Mouse (Mus musculus): ENCODE data around the gene Arsg. TPM values are rescaled to one million over a fixed set of nuclear protein-coding genes. Genes with fewer than 3 reads are reported as not detected.
"Not testable (repeated sequence)": the region's sequence is repeated elsewhere in the genome, so short reads cannot be mapped to it uniquely, and the experiment has no call there.

Gene Arsg
- polyA plus RNA-seq, 1 experiment = 26.8 TPM

DNA sequence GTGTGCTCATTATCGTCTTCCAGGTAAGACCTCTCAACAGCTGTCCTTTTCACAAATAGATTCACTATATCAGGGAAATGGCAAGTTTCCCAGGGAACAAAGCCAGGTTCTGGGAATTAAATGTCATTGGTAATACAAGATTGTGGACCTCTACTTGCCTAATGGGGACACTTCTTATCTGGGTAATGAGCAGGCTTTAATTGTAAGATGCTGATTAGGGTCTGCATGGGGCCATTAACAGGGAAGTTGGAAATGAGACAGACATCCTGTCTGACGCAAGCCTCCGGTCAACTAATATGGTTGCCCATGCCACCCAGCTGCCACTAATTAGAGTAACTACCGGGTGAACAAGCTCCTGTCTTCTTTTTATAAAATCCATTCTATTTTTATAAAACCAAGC is 143.2 kb downstream of the Arsg start:
- Histone ChIP-seq H3K4me3 (ENCODE audit: insufficient read depth, low read length) (no peak overlapping the region), H3K4me1 (ENCODE audit: control insufficient read depth, insufficient read depth, low read length) (no peaks in the 10 kb centered on the region), H3K27ac (ENCODE audit: insufficient read depth, low read length) (no peak overlapping the region)
- no peak for TF ChIP-seq CTCF (IDR thresholded peaks at IDR 0.05; ENCODE audit: extremely low read depth, insufficient read depth, low read length)
- no peak for TF ChIP-seq POLR2A (IDR thresholded peaks at IDR 0.05; ENCODE audit: extremely low read depth, insufficient read depth, low read length)

GRCm38 (mm10) chr11:109616766-109617165 is 143.6 kb downstream of the Arsg start:
- Histone ChIP-seq H3K4me3 (ENCODE audit: insufficient read depth, low read length) (no peak overlapping the region), H3K27ac (ENCODE audit: insufficient read depth, low read length) (no peak overlapping the region), H3K4me1 (ENCODE audit: control insufficient read depth, insufficient read depth, low read length) (no peaks in the 10 kb centered on the region)
- TF ChIP-seq POLR2A (IDR thresholded peaks at IDR 0.05; ENCODE audit: extremely low read depth, insufficient read depth, low read length) (no peak), CTCF (IDR thresholded peaks at IDR 0.05; ENCODE audit: extremely low read depth, insufficient read depth, low read length) (no peak)

DNA sequence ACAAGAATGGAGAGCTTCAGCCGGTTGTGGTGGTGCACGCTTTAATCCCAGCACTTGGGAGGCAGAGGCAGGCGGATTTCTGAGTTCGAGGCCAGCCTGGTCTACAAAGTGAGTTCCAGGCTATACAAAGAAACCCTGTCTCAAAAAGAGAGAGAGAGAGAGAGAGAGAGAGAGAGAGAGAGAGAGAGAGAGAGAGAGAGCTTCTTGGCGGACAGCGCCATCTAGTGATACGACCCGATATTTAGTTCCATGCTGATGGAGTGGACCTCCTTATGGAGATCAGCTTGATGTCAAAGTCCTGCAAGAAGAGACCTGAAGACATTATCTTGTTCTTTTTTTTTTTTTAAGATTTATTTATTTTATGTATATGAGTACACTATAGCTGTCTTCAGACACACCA is 145.9 kb downstream of the Arsg start:
- not testable (repeated sequence) for H3K27ac ChIP-seq (ENCODE audit: insufficient read depth, low read length); H3K4me1 ChIP-seq (ENCODE audit: control insufficient read depth, insufficient read depth, low read length); H3K4me3 ChIP-seq (ENCODE audit: insufficient read depth, low read length)
- peak; percentile 60 for TF ChIP-seq CTCF (IDR thresholded peaks at IDR 0.05; ENCODE audit: extremely low read depth, insufficient read depth, low read length)

GRCm38 (mm10) chr11:109620356-109620755 is 147.2 kb downstream of the Arsg start:
- Histone ChIP-seq H3K27ac (ENCODE audit: insufficient read depth, low read length) (no peak overlapping the region), H3K4me3 (ENCODE audit: insufficient read depth, low read length) (no peak overlapping the region), H3K4me1 (ENCODE audit: control insufficient read depth, insufficient read depth, low read length) (no peaks in the 10 kb centered on the region)
- TF ChIP-seq CTCF (IDR thresholded peaks at IDR 0.05; ENCODE audit: extremely low read depth, insufficient read depth, low read length) = no peak
- TF ChIP-seq POLR2A (IDR thresholded peaks at IDR 0.05; ENCODE audit: extremely low read depth, insufficient read depth, low read length) = no peak

- Histone ChIP-seq H3K4me1 (ENCODE audit: control insufficient read depth, insufficient read depth, low read length) (no peaks in the 10 kb centered on the region), H3K4me3 (ENCODE audit: insufficient read depth, low read length) (no peak overlapping the region), H3K27ac (ENCODE audit: insufficient read depth, low read length) (no peak overlapping the region)
- no peak for TF ChIP-seq POLR2A (IDR thresholded peaks at IDR 0.05; ENCODE audit: extremely low read depth, insufficient read depth, low read length)
- peak; percentile 35; the same call in 1 of the 2 replicates for TF ChIP-seq CTCF (IDR thresholded peaks at IDR 0.05; ENCODE audit: extremely low read depth, insufficient read depth, low read length)
Observed at GRCm38 (mm10) chr11:109621183-109621582, 148.0 kb downstream of the Arsg start.

DNA sequence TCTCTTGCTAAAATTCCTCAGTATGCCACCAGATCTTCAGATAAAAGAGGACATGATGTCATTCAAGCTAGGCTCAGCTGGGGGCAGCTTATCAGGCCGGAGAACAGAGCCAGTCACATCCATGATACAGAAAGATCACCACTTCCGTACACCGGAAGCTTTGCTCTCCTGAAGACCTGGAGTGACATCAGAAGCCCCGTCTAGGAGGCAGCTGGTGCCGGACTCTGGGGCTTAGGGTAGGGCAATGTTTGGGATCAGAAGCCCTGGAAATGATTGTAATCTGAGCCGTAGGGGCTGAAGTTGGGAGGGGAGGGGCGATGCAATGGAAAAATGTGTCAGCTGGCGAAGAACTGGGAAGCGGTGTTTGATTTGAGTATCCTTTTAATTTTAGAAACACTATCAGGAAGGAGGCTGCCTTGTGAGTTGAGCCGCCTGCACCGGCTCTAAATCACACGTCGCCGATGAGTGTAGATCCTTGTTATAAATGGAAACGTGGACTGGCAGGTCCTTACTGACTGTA is 149.4 kb downstream of the Arsg start:
- no peak for TF ChIP-seq POLR2A (IDR thresholded peaks at IDR 0.05; ENCODE audit: extremely low read depth, insufficient read depth, low read length)
- no peak for TF ChIP-seq CTCF (IDR thresholded peaks at IDR 0.05; ENCODE audit: extremely low read depth, insufficient read depth, low read length)
- H3K4me3 ChIP-seq (ENCODE audit: insufficient read depth, low read length) = no peak overlapping the region
- no peak overlapping the region for H3K27ac ChIP-seq (ENCODE audit: insufficient read depth, low read length)
- no peaks in the 10 kb centered on the region for H3K4me1 ChIP-seq (ENCODE audit: control insufficient read depth, insufficient read depth, low read length)

Other genes starting within 250 kb of the Arsg start
- 12.5 and 57.8 TPM in 2 replicates for gene Rgs9, start 175.2 kb upstream of the Arsg start, polyA plus RNA-seq (2012; rRNA removed)
- 35.5 and 37.0 TPM in 2 replicates for gene Gna13, start 110.5 kb upstream of the Arsg start, polyA plus RNA-seq (2012; rRNA removed)
- gene 9930022D16Rik, start 59.5 kb upstream of the Arsg start, polyA plus RNA-seq (2012; rRNA removed) = 0.04 and 0.06 TPM in 2 replicates
- gene Amz2, start 47.4 kb upstream of the Arsg start, polyA plus RNA-seq (2012; rRNA removed) = 59.5 and 65.9 TPM in 2 replicates
- gene Slc16a6, start 224 bp downstream of the Arsg start, polyA plus RNA-seq (2012; rRNA removed) = 7.2 and 7.8 TPM in 2 replicates
- 19.6 and 20.2 TPM in 2 replicates for gene Wipi1, start 138.6 kb downstream of the Arsg start, polyA plus RNA-seq (2012; rRNA removed)
- gene Prkar1a, start 176.0 kb downstream of the Arsg start, polyA plus RNA-seq (2012; rRNA removed) = 415 and 426 TPM in 2 replicates
- 22.5 and 24.6 TPM in 2 replicates for gene Fam20a, start 248.9 kb downstream of the Arsg start, polyA plus RNA-seq (2012; rRNA removed)